Mouse (Mus musculus): Measurements from ENCODE around the gene Lin7a. TPM values are rescaled to one million over a fixed set of nuclear protein-coding genes. Genes with fewer than 3 reads are reported as not detected.

The Lin7a gene
- polyA plus RNA-seq, 1 experiment from 2014 or later, result 5.0 TPM

GRCm38 (mm10) chr10:107347842-107348241 lies 76.4 kb downstream of the Lin7a start:
- Histone ChIP-seq H3K4me3 (ENCODE audit: low read depth, low read length) (no peak overlapping the region), H3K9me3 (ENCODE audit: control insufficient read depth, low read length) (no peaks in the 10 kb centered on the region), H3K27me3 (replicated peaks; ENCODE audit: control insufficient read depth, insufficient read depth, low read length) (no peaks in the 10 kb centered on the region), H3K4me1 (ENCODE audit: control insufficient read depth, insufficient read depth, low read length) (peaks cover 6% of the 10 kb centered on the region; the same call in 1 of the 2 replicates), H3K9ac (ENCODE audit: low read depth, low read length) (no peak overlapping the region), H3K4me2 (ENCODE audit: low read depth, low read length) (no peak overlapping the region), H3K27ac (replicated peaks; ENCODE audit: low read depth, low read length) (no peak overlapping the region), H3K36me3 (ENCODE audit: control insufficient read depth, insufficient read depth, low read length) (no peaks in the 10 kb centered on the region)
- DNase-seq (ENCODE audit: low spot score) (no peak), ATAC-seq (ENCODE audit: low read depth) (no peak)
- 46% methylated on average over 3 of the region's 3 CpGs for WGBS

DNA sequence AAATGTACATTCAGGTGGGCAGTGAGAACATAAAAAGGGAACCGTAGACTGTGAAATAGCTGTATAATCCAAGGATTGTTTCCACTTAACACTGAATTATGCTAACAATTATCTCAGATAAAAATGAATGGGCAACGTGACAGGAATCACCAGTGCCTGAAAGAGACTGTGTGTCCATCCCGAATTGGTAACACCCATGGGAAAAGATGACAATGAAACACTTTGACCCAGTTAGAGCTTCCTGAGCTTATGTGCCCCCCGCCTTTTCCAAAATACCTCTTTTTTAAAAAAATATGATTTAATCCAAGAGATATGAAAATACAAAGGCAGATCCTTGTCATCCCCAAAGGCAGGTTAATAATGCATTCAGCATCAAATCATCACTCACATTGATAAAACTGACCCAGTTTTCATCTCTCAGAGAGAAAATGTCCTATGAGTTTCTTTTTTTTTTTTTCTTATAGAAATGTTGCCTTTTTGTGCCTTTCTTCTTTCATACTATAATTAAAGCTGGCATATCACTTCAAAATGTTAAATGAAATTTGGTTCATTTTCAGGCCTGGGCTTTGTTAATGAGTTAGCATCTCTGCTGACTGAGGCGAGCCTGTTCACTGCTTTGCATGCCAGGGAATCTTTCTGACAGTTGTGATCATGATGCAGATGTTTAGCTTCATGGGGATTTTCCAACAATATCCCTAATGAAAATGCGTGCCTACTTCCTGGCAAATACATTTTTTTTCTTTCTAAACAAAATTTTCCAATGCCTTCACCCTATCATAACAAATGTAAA lies 80.4 kb downstream of the Lin7a start:
- H3K4me1 ChIP-seq (ENCODE audit: control insufficient read depth, insufficient read depth, low read length), result peaks cover 6% of the 10 kb centered on the region; the same call in 1 of the 2 replicates
- peak; percentile 33 for DNase-seq (ENCODE audit: low spot score)
- no peaks in the 10 kb centered on the region for H3K9me3 ChIP-seq (ENCODE audit: control insufficient read depth, low read length)
- no peak overlapping the region for H3K4me2 ChIP-seq (ENCODE audit: low read depth, low read length)
- no peaks in the 10 kb centered on the region for H3K36me3 ChIP-seq (ENCODE audit: control insufficient read depth, insufficient read depth, low read length)
- H3K27ac ChIP-seq (replicated peaks; ENCODE audit: low read depth, low read length), result no peak overlapping the region
- H3K9ac ChIP-seq (ENCODE audit: low read depth, low read length), result no peak overlapping the region
- no peaks in the 10 kb centered on the region for H3K27me3 ChIP-seq (replicated peaks; ENCODE audit: control insufficient read depth, insufficient read depth, low read length)
- 63% methylated on average over 6 of the region's 6 CpGs for WGBS
- no peak for ATAC-seq (ENCODE audit: low read depth)
- no peak overlapping the region for H3K4me3 ChIP-seq (ENCODE audit: low read depth, low read length)

- ATAC-seq (ENCODE audit: low read depth), result no peak
- no peak overlapping the region for H3K4me3 ChIP-seq (ENCODE audit: low read depth, low read length)
- H3K4me2 ChIP-seq (ENCODE audit: low read depth, low read length), result no peak overlapping the region
- H3K27me3 ChIP-seq (replicated peaks; ENCODE audit: control insufficient read depth, insufficient read depth, low read length), result no peaks in the 10 kb centered on the region
- no peaks in the 10 kb centered on the region for H3K36me3 ChIP-seq (ENCODE audit: control insufficient read depth, insufficient read depth, low read length)
- peak; percentile 13 for DNase-seq (ENCODE audit: low spot score)
- no peaks in the 10 kb centered on the region for H3K9me3 ChIP-seq (ENCODE audit: control insufficient read depth, low read length)
- H3K4me1 ChIP-seq (ENCODE audit: control insufficient read depth, insufficient read depth, low read length), result peaks cover 4% of the 10 kb centered on the region; the same call in 1 of the 2 replicates
- 91% methylated on average over 3 of the region's 3 CpGs for WGBS
- H3K27ac ChIP-seq (replicated peaks; ENCODE audit: low read depth, low read length), result no peak overlapping the region
- H3K9ac ChIP-seq (ENCODE audit: low read depth, low read length), result no peak overlapping the region
These were observed 82.0 kb downstream of the Lin7a start for GRCm38 (mm10) chr10:107353483-107353882.

DNA sequence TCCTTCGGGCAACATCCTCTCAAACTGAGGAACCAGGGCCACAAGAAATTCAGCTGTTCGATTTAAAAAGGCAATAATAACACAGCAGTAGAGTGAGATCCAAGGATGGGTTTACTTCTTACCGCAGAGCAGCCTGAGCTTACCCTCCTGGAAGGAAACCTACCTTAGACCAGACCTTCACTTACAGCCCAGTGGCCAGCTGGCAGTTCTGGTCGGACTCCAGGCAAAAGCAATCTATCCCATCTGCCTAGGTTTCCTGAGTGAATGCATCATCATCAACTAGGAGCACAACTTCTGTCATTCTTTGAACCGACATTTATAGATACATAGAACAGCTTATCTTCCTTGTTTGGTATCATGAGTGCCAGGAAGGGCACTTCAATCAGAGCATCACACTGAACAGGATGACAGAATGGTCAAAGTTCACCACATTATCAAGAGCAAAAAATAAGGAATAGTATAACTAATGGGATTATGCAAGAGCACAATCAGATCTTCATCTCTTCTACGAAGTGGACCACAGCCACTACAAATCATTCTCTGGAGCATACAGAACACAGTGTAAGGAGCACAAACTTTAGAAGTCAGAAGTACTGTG lies 87.1 kb downstream of the Lin7a start:
- no peak overlapping the region for H3K9ac ChIP-seq (ENCODE audit: low read depth, low read length)
- no peak for ATAC-seq (ENCODE audit: low read depth)
- no peak overlapping the region for H3K4me2 ChIP-seq (ENCODE audit: low read depth, low read length)
- no peak for DNase-seq (ENCODE audit: low spot score)
- H3K27me3 ChIP-seq (replicated peaks; ENCODE audit: control insufficient read depth, insufficient read depth, low read length), result no peaks in the 10 kb centered on the region
- H3K27ac ChIP-seq (replicated peaks; ENCODE audit: low read depth, low read length), result no peak overlapping the region
- no peaks in the 10 kb centered on the region for H3K9me3 ChIP-seq (ENCODE audit: control insufficient read depth, low read length)
- WGBS, result 91% methylated on average over 6 of the region's 6 CpGs
- peaks cover 6% of the 10 kb centered on the region; the same call in 1 of the 2 replicates for H3K4me1 ChIP-seq (ENCODE audit: control insufficient read depth, insufficient read depth, low read length)
- H3K36me3 ChIP-seq (ENCODE audit: control insufficient read depth, insufficient read depth, low read length), result no peaks in the 10 kb centered on the region
- H3K4me3 ChIP-seq (ENCODE audit: low read depth, low read length), result no peak overlapping the region

DNA sequence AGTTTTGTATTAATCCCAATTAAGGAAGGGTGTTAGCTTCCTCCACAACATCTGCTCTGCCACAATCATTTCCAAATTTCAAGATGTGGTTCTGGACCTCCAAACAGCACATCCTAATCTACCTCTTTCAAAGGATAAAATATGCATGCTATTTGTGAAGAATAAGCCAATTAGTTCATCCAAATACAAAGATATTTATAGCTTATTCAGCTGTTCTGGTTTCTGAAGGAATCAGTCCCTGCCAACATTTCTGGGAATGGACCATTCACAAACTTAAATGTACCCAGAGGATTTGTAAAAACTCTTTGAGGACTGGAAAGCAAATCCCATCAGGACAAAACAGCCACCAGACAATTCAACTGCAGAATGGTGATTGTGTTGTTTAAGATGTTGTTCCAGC lies 87.8 kb downstream of the Lin7a start:
- H3K4me1 ChIP-seq (ENCODE audit: control insufficient read depth, insufficient read depth, low read length), result peaks cover 6% of the 10 kb centered on the region; the same call in 1 of the 2 replicates
- no peak for DNase-seq (ENCODE audit: low spot score)
- no peak overlapping the region for H3K27ac ChIP-seq (replicated peaks; ENCODE audit: low read depth, low read length)
- no peak overlapping the region for H3K4me2 ChIP-seq (ENCODE audit: low read depth, low read length)
- H3K36me3 ChIP-seq (ENCODE audit: control insufficient read depth, insufficient read depth, low read length), result no peaks in the 10 kb centered on the region
- ATAC-seq (ENCODE audit: low read depth), result no peak
- no peaks in the 10 kb centered on the region for H3K27me3 ChIP-seq (replicated peaks; ENCODE audit: control insufficient read depth, insufficient read depth, low read length)
- no peak overlapping the region for H3K9ac ChIP-seq (ENCODE audit: low read depth, low read length)
- no peak overlapping the region for H3K4me3 ChIP-seq (ENCODE audit: low read depth, low read length)
- H3K9me3 ChIP-seq (ENCODE audit: control insufficient read depth, low read length), result no peaks in the 10 kb centered on the region

DNA sequence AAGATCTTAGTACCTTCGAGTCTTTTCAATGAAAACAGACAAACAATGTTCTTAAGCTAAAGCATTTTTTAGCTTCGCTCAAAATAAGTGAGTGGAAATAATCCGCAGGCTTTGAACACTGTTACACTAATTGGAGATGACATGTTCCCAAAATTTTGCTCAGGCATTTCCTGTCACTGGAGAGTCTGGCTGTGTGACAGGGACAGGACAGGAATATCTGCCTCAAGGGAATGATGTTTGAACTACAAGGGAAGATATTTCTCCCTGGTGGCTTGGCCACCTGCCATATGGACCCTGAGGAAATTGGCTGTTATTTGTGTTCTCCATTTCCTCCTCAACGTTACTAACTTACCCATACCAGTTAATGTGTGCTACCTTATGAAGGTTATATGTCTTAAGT lies 90.1 kb downstream of the Lin7a start:
- no peaks in the 10 kb centered on the region for H3K27me3 ChIP-seq (replicated peaks; ENCODE audit: control insufficient read depth, insufficient read depth, low read length)
- H3K36me3 ChIP-seq (ENCODE audit: control insufficient read depth, insufficient read depth, low read length), result no peaks in the 10 kb centered on the region
- H3K4me3 ChIP-seq (ENCODE audit: low read depth, low read length), result no peak overlapping the region
- no peak overlapping the region for H3K27ac ChIP-seq (replicated peaks; ENCODE audit: low read depth, low read length)
- no peak overlapping the region for H3K4me2 ChIP-seq (ENCODE audit: low read depth, low read length)
- ATAC-seq (ENCODE audit: low read depth), result no peak; the same call in 1 of the 2 replicates
- DNase-seq (ENCODE audit: low spot score), result peak; percentile 70
- H3K4me1 ChIP-seq (ENCODE audit: control insufficient read depth, insufficient read depth, low read length), result peaks cover 6% of the 10 kb centered on the region; the same call in 1 of the 2 replicates
- H3K9me3 ChIP-seq (ENCODE audit: control insufficient read depth, low read length), result no peaks in the 10 kb centered on the region
- no peak overlapping the region for H3K9ac ChIP-seq (ENCODE audit: low read depth, low read length)
- 36% methylated on average over 4 of the region's 4 CpGs for WGBS

GRCm38 (mm10) chr10:107362026-107362425 lies 90.5 kb downstream of the Lin7a start:
- no peak overlapping the region for H3K27ac ChIP-seq (replicated peaks; ENCODE audit: low read depth, low read length)
- DNase-seq (ENCODE audit: low spot score) (no peak), ATAC-seq (ENCODE audit: low read depth) (no peak)
- no peak overlapping the region for H3K4me3 ChIP-seq (ENCODE audit: low read depth, low read length)
- H3K9me3 ChIP-seq (ENCODE audit: control insufficient read depth, low read length), result no peaks in the 10 kb centered on the region
- no peaks in the 10 kb centered on the region for H3K36me3 ChIP-seq (ENCODE audit: control insufficient read depth, insufficient read depth, low read length)
- H3K4me2 ChIP-seq (ENCODE audit: low read depth, low read length), result no peak overlapping the region
- peaks cover 6% of the 10 kb centered on the region; the same call in 1 of the 2 replicates for H3K4me1 ChIP-seq (ENCODE audit: control insufficient read depth, insufficient read depth, low read length)
- H3K27me3 ChIP-seq (replicated peaks; ENCODE audit: control insufficient read depth, insufficient read depth, low read length), result no peaks in the 10 kb centered on the region
- 76% methylated on average over 2 of the region's 2 CpGs for WGBS
- no peak overlapping the region for H3K9ac ChIP-seq (ENCODE audit: low read depth, low read length)

DNA sequence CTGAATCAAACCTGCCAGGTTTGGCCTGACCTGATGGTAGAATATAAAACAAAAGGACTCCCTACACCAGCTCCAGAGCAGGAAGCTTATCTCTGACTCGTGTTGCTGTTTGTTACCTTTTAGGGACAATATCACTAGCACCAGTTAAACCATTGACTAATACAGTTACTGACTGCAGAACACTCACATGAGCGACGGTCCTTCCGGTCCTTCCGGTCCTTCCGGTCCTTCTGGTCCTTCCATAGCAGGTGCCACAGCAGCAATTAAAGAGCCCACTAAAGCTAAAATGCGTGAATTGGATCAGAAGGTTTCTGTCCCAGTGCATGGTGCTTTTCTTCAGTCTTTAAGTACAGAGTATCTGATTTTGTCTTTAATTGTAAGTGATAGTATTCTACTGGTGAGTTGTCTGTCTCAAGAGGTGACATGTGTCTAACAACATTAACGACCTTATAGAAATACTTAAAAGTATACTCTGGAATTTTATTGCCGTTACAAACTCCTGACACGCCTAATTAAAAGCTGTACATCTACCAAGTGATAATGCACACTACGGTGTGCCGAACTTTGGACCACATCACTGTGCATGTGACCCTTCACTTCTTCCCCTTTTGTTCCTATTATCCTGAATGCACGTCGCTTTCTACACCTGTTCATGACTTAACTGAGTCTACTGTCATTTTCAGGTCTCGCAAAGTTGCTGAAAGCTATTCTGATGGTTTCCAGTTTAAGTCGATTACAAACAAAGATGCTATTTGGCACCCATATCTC lies 91.7 kb downstream of the Lin7a start:
- DNase-seq (ENCODE audit: low spot score) (no peak), ATAC-seq (ENCODE audit: low read depth) (no peak)
- H3K36me3 ChIP-seq (ENCODE audit: control insufficient read depth, insufficient read depth, low read length), result no peaks in the 10 kb centered on the region
- no peak overlapping the region for H3K9ac ChIP-seq (ENCODE audit: low read depth, low read length)
- WGBS, result 89% methylated on average over 16 of the region's 16 CpGs
- H3K27me3 ChIP-seq (replicated peaks; ENCODE audit: control insufficient read depth, insufficient read depth, low read length), result no peaks in the 10 kb centered on the region
- H3K4me3 ChIP-seq (ENCODE audit: low read depth, low read length), result no peak overlapping the region
- no peak overlapping the region for H3K4me2 ChIP-seq (ENCODE audit: low read depth, low read length)
- no peak overlapping the region for H3K27ac ChIP-seq (replicated peaks; ENCODE audit: low read depth, low read length)
- H3K9me3 ChIP-seq (ENCODE audit: control insufficient read depth, low read length), result no peaks in the 10 kb centered on the region
- H3K4me1 ChIP-seq (ENCODE audit: control insufficient read depth, insufficient read depth, low read length), result peaks cover 6% of the 10 kb centered on the region; the same call in 1 of the 2 replicates

Measured in embryonic facial prominence, embryonic 14.5 days (tissue).